8 mouse cellular contexts compared by ENCODE assay signal in the genomic region with DNA sequence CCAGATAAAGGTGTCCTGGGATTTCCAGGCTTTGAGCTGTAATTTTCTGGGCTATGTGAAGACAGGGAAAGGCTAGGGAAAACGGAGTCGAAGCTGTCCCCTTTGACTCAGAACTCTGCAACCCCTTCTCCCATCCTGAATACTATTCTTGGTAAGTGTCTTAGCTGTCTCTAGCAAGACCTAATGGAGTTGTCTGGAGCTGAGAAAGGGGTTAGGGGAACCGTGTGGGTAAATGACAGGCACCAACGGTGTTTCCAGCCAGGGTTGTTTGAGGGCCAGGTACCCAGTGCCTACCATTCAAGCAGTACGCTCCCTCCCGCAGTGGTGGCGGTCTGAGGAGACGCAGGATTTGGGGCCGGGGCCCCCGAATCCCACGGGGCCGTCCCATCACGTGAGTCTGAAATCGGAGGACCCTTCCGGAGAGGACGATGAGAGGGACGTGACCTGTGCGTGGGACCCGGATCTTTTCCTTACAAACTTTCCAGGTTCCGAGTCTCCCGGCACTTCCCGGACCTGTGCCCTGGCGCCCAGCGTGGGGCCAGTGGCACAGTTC. TPM values are rescaled to one million over a fixed set of nuclear protein-coding genes. Genes with fewer than 3 reads are reported as not detected.
DNase-seq lines count a peak whose midpoint lies in the region; ATAC-seq lines count a peak whose summit lies in the region.

No protein-coding gene starts in this region.

- H3K4me1 ChIP-seq in erythroblast, embryonic 14.5 days (ENCODE audit: control insufficient read depth), result peaks cover 76% of the 10 kb centered on the region
- H3K4me1 ChIP-seq in liver, embryonic 13.5 days (replicated peaks), result peaks cover 69% of the 10 kb centered on the region

- H3K4me2 ChIP-seq in liver, embryonic 13.5 days, result peak overlapping the region; percentile 98

- peak overlapping the region; percentile 99 for H3K27ac ChIP-seq in liver, embryonic 13.5 days

- H3K9me3 ChIP-seq in erythroblast, embryonic 14.5 days (ENCODE audit: control insufficient read depth, low read length), result no peaks in the 10 kb centered on the region
- H3K9me3 ChIP-seq in liver, embryonic 13.5 days (replicated peaks), result no peaks in the 10 kb centered on the region

- no peaks in the 10 kb centered on the region for H3K27me3 ChIP-seq in erythroblast, embryonic 14.5 days (ENCODE audit: control insufficient read depth)
- no peaks in the 10 kb centered on the region for H3K27me3 ChIP-seq in liver, embryonic 13.5 days

- no peak for ATAC-seq in erythroblast, adult 5-6 weeks (replicated peaks; ENCODE audit: low FRiP score, poor library complexity, severe bottlenecking)
- ATAC-seq in liver, embryonic 13.5 days (ENCODE audit: low read depth), result no peak; the same call in 1 of the 2 replicates
- ATAC-seq in CD4-positive, CD25-positive, alpha-beta regulatory T cell, adult 4 months, result no peak

- H3K36me3 ChIP-seq in erythroblast, embryonic 14.5 days (ENCODE audit: control insufficient read depth), result peaks cover 76% of the 10 kb centered on the region
- peaks cover 46% of the 10 kb centered on the region for H3K36me3 ChIP-seq in liver, embryonic 13.5 days

- peak overlapping the region; percentile 74 for H3K4me3 ChIP-seq in erythroblast, embryonic 14.5 days (replicated peaks)
- peak overlapping the region; percentile 99 for H3K4me3 ChIP-seq in liver, embryonic 13.5 days (replicated peaks)

- peak overlapping the region; percentile 100 for H3K9ac ChIP-seq in liver, embryonic 13.5 days

- DNase-seq in thymus, postnatal 10 days (ENCODE audit: low spot score in 2 of 2), result peak; percentile 15 to 31
- no peak for DNase-seq in thymus, adult 18-20 months
- peak; percentile 11 for DNase-seq in liver, embryonic 13.5 days
- no peak for DNase-seq in ovary, adult 18-20 months (ENCODE audit: low spot score)
- no peak for DNase-seq in gastrocnemius, adult 8-10 months (ENCODE audit: low spot score in 2 of 2)

- under 1% methylated on average over 24 of the region's 24 CpGs for WGBS in liver, embryonic 13.5 days (ENCODE audit: insufficient replicate concordance)

RNA-seq across cellular contexts. Expression of a gene that starts 0.7 kb away (rescaled TPM):
- polyA plus RNA-seq in erythroblast, embryonic 14.5 days (2012), result 358 and 362 TPM in 2 replicates
- 58.9 and 59.8 TPM in 2 replicates for total RNA-seq in erythroblast, adult 5-6 weeks (2015; ENCODE audit: low replicate concordance)
- total RNA-seq in erythroblast, adult 5-6 weeks (2017; ENCODE audit: low replicate concordance), result 85.0 and 116 TPM in 2 replicates
- polyA plus RNA-seq in liver, embryonic 13.5 days (2015; fragmentation: Nextera tagmentation; extraction: Ambion mirVana), result 469 and 494 TPM in 2 replicates
- not detected for total RNA-seq in gastrocnemius, adult 8-10 months (2022)
- under 1 TPM in 1 of 2 experiments, not detected in 1; 0.22 TPM for polyA plus RNA-seq in CD4-positive, CD25-positive, alpha-beta regulatory T cell, adult 4 months (2017; shearing (Covaris generic))

RNA-seq across cellular contexts. Expression of a gene that starts 5.9 kb away (rescaled TPM):
- polyA plus RNA-seq in erythroblast, embryonic 14.5 days (2012), result 4.8 and 7.7 TPM in 2 replicates
- total RNA-seq in erythroblast, adult 5-6 weeks (2015; ENCODE audit: low replicate concordance), result 31.9 and 44.9 TPM in 2 replicates
- 85.2 and 99.8 TPM in 2 replicates for total RNA-seq in erythroblast, adult 5-6 weeks (2017; ENCODE audit: low replicate concordance)
- 9.3 and 10.4 TPM in 2 replicates for polyA plus RNA-seq in liver, embryonic 13.5 days (2015; fragmentation: Nextera tagmentation; extraction: Ambion mirVana)
- total RNA-seq in gastrocnemius, adult 8-10 months (2022), result 1 to 10 TPM; 3.7 to 8.0 (median 6.1) TPM
- polyA plus RNA-seq in CD4-positive, CD25-positive, alpha-beta regulatory T cell, adult 4 months (2017; shearing (Covaris generic)), result 10 to 100 TPM; 25.7 to 29.7 TPM

RNA-seq across cellular contexts. Expression of a gene that starts 8.7 kb away (rescaled TPM):
- polyA plus RNA-seq in erythroblast, embryonic 14.5 days (2012), result 15.0 and 18.3 TPM in 2 replicates
- total RNA-seq in erythroblast, adult 5-6 weeks (2015; ENCODE audit: low replicate concordance), result 7.9 and 14.6 TPM in 2 replicates
- total RNA-seq in erythroblast, adult 5-6 weeks (2017; ENCODE audit: low replicate concordance), result 13.4 and 17.6 TPM in 2 replicates
- polyA plus RNA-seq in liver, embryonic 13.5 days (2015; fragmentation: Nextera tagmentation; extraction: Ambion mirVana), result 44.7 and 48.6 TPM in 2 replicates
- total RNA-seq in gastrocnemius, adult 8-10 months (2022), result 10 to 100 TPM; 29.4 to 43.6 (median 36.2) TPM
- polyA plus RNA-seq in CD4-positive, CD25-positive, alpha-beta regulatory T cell, adult 4 months (2017; shearing (Covaris generic)), result 10 to 100 TPM; 21.5 to 32.7 TPM

RNA-seq across cellular contexts. Expression of a gene that starts 30.5 kb away (rescaled TPM):
- 15.0 TPM in 2 replicates for polyA plus RNA-seq in erythroblast, embryonic 14.5 days (2012)
- total RNA-seq in erythroblast, adult 5-6 weeks (2015; ENCODE audit: low replicate concordance), result 54.3 and 54.8 TPM in 2 replicates
- 10.6 and 24.4 TPM in 2 replicates for total RNA-seq in erythroblast, adult 5-6 weeks (2017; ENCODE audit: low replicate concordance)
- 84.1 and 90.4 TPM in 2 replicates for polyA plus RNA-seq in liver, embryonic 13.5 days (2015; fragmentation: Nextera tagmentation; extraction: Ambion mirVana)
- total RNA-seq in gastrocnemius, adult 8-10 months (2022), result 1 to 10 TPM in 2 of 4 experiments, under 1 TPM in 2; 0.82 to 2.5 (median 1.5) TPM
- polyA plus RNA-seq in CD4-positive, CD25-positive, alpha-beta regulatory T cell, adult 4 months (2017; shearing (Covaris generic)), result 1 to 10 TPM; 6.5 to 9.0 TPM

RNA-seq across cellular contexts. Expression of a gene that starts 34.7 kb away (rescaled TPM):
- polyA plus RNA-seq in erythroblast, embryonic 14.5 days (2012), result 0.01 and 0.08 TPM in 2 replicates
- not detected in 2 replicates for total RNA-seq in erythroblast, adult 5-6 weeks (2015; ENCODE audit: low replicate concordance)
- 0.28 TPM in 1 of 2 replicates, not detected in the other for total RNA-seq in erythroblast, adult 5-6 weeks (2017; ENCODE audit: low replicate concordance)
- polyA plus RNA-seq in liver, embryonic 13.5 days (2015; fragmentation: Nextera tagmentation; extraction: Ambion mirVana), result 0.12 and 0.13 TPM in 2 replicates
- under 1 TPM in 1 of 4 experiments, not detected in 3; 0.07 TPM for total RNA-seq in gastrocnemius, adult 8-10 months (2022)
- polyA plus RNA-seq in CD4-positive, CD25-positive, alpha-beta regulatory T cell, adult 4 months (2017; shearing (Covaris generic)), result 1 to 10 TPM; 1.2 to 1.3 TPM

Comparison
In these comparisons a context has a peak if more than half of its experiments do, and no peak if none do; other contexts are left out.
1. DNase-seq: peak in thymus, postnatal 10 days (2 of 2) and liver, embryonic 13.5 days (single experiment); none in thymus, adult 18-20 months (0 of 2), ovary, adult 18-20 months (single experiment) and gastrocnemius, adult 8-10 months (0 of 2).
2. RNA of a gene that starts 0.7 kb away (polyA plus RNA-seq): 469 to 494 TPM in liver, embryonic 13.5 days and 358 to 362 TPM in erythroblast, embryonic 14.5 days; 0.22 TPM in CD4-positive, CD25-positive, alpha-beta regulatory T cell, adult 4 months; every median in the first group is over 100 times any median in the second.